Mouse (Mus musculus): Measurements from ENCODE around the gene 2310030G06Rik. TPM values are rescaled to one million over a fixed set of nuclear protein-coding genes. Genes with fewer than 3 reads are reported as not detected.

The 2310030G06Rik gene
- total and polyA plus RNA-seq, 3 experiments = not detected

- Histone ChIP-seq H3K4me3 (ENCODE audit: control insufficient read depth in 1 of 2, insufficient read depth in 1 of 2, low read depth in 2 of 2, low read length in 2 of 2) (no peak overlapping the region), H3K79me2 (ENCODE audit: control insufficient read depth, insufficient read depth, low read length, poor library complexity) (no peaks in the 10 kb centered on the region), H3K4me1 (ENCODE audit: control insufficient read depth in 1 of 2, insufficient read depth in 2 of 2, low read length in 2 of 2) (peaks cover 0 to 3% of the 10 kb centered on the region in 2 experiments; a peak in 1 of 4 replicates), H3K27me3 (ENCODE audit: control insufficient read depth in 1 of 2, insufficient read depth in 2 of 2, low read length in 2 of 2) (peaks cover 9 to 11% of the 10 kb centered on the region in 2 experiments; a peak in 3 of 4 replicates), H3K9me3 (replicated peaks; ENCODE audit: insufficient read depth, low read length) (no peaks in the 10 kb centered on the region), H3K27ac (ENCODE audit: control insufficient read depth, low read depth, low read length) (no peak overlapping the region), H3K9ac (ENCODE audit: control insufficient read depth, low read depth, low read length, poor library complexity, severe bottlenecking) (no peak overlapping the region), H3K36me3 (ENCODE audit: control insufficient read depth in 1 of 2, insufficient read depth in 2 of 2, low read length in 2 of 2) (no peaks in the 10 kb centered on the region)
- DNase-seq (ENCODE audit: low read depth, low spot score) = no peak
- TF ChIP-seq CTCF (IDR thresholded peaks at IDR 0.05 in 2 of 3, conservative IDR thresholded peaks at IDR 0.05 in 1 of 3; ENCODE audit: control insufficient read depth in 1 of 3, insufficient read depth in 1 of 3, low read depth in 2 of 3, low read length in 3 of 3, poor library complexity in 1 of 3, severe bottlenecking in 1 of 3) = no peak
- no peak for TF ChIP-seq ZNF384 (IDR thresholded peaks at IDR 0.05; ENCODE audit: low read depth, low read length)
- no peak for TF ChIP-seq USF2 (IDR thresholded peaks at IDR 0.05; ENCODE audit: borderline replicate concordance in 1 of 2, insufficient read depth in 1 of 2, low read depth in 1 of 2, low read length in 2 of 2)
- TF ChIP-seq E2F4 (IDR thresholded peaks at IDR 0.05; ENCODE audit: borderline replicate concordance, low read depth, low read length) = no peak
- no peak for TF ChIP-seq GABPA (IDR thresholded peaks at IDR 0.05; ENCODE audit: low read depth, low read length)
- TF ChIP-seq RAD21 (IDR thresholded peaks at IDR 0.05; ENCODE audit: low read depth, low read length) = no peak
- TF ChIP-seq UBTF (IDR thresholded peaks at IDR 0.05; ENCODE audit: borderline replicate concordance, insufficient read depth, low read depth, low read length) = no peak
- no peak for TF ChIP-seq ETS1 (IDR thresholded peaks at IDR 0.05; ENCODE audit: low read depth, low read length)
Measured at GRCm38 (mm10) chr9:50742261-50742660, 4.1 kb downstream of the 2310030G06Rik start.

DNA sequence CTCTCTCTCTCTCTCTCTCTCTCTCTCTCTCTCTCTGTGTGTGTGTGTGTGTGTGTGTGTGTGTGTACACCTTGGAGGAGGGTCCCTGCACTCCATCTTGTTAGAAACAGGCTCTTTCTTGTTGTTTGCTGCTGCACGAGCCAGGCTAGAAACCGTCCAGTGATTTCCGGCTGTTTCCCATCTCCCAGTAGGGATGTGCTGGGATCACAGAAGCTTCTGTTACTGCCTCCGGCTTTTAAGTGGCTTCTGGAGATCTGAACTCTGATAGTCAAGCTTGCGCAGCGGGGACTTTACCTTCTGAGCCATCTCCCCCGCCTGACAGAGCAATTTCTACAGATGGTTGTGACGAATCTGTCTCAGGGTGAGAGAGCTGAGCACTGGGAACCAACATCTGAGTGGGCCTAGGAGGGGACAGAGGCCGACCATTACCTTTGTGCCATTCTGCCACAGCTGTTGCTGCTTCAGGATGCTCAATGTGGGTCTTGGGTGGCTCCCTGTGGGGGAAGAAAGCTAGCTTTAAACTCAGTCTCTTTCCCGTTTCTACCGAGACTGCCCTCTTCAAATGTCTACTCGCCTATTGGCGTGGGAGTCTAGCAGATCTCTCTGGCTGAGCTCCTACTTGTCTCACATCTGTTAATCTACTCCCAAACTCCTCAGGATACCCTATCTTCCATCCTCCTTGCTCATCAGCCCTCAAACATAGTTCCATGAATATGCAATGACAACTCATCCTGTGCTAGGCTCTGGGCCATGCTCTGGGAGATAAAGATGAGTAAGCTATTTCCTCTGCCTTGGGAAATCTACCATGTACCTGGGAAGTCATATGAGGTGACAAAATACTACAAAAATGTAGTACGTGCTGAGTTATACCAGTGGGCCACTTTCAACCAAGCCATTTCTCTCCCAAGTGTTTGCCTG lies 5.2 kb downstream of the 2310030G06Rik start:
- DNase-seq (ENCODE audit: low read depth, low spot score) = no peak
- Histone ChIP-seq H3K36me3 (ENCODE audit: control insufficient read depth in 1 of 2, insufficient read depth in 2 of 2, low read length in 2 of 2) (no peaks in the 10 kb centered on the region), H3K9ac (ENCODE audit: control insufficient read depth, low read depth, low read length, poor library complexity, severe bottlenecking) (no peak overlapping the region), H3K4me1 (ENCODE audit: control insufficient read depth in 1 of 2, insufficient read depth in 2 of 2, low read length in 2 of 2) (peaks cover 0 to 3% of the 10 kb centered on the region in 2 experiments; a peak in 1 of 4 replicates), H3K4me3 (ENCODE audit: control insufficient read depth in 1 of 2, insufficient read depth in 1 of 2, low read depth in 2 of 2, low read length in 2 of 2) (no peak overlapping the region), H3K27me3 (ENCODE audit: control insufficient read depth in 1 of 2, insufficient read depth in 2 of 2, low read length in 2 of 2) (peaks cover 7 to 11% of the 10 kb centered on the region in 2 experiments; a peak in 3 of 4 replicates), H3K79me2 (ENCODE audit: control insufficient read depth, insufficient read depth, low read length, poor library complexity) (no peaks in the 10 kb centered on the region), H3K27ac (ENCODE audit: control insufficient read depth, low read depth, low read length) (no peak overlapping the region), H3K9me3 (replicated peaks; ENCODE audit: insufficient read depth, low read length) (no peaks in the 10 kb centered on the region)
- TF ChIP-seq NELFE (IDR thresholded peaks at IDR 0.05; ENCODE audit: low read depth, low read length) (no peak), SIN3A (IDR thresholded peaks at IDR 0.05; ENCODE audit: low read length) (no peak)

All from MEL (cell line).